Mouse (Mus musculus) G1E (cell line): ENCODE results near the gene Alg9. TPM values are rescaled to one million over a fixed set of nuclear protein-coding genes. Genes with fewer than 3 reads are reported as not detected.

ENCODE experiments used
- ATAC-seq: 2 replicates; pipeline ENCODE4 v1.8.0; 2016; ENCODE audit warnings: mild to moderate bottlenecking; ENCODE audit not compliant: insufficient number of reproducible peaks, poor library complexity, low FRiP score, severe bottlenecking; ENCODE audit errors: extremely low read depth
- DNase-seq: peaks from one replicate; pipeline ENCODE4 v3.0.0; 2012; ENCODE audit warnings: low spot score
- H3K27me3 ChIP-seq: 2 replicates; pipeline ENCODE4 v1.6.1; 2012; ENCODE audit warnings: mild to moderate bottlenecking, low read length, inconsistent platforms; ENCODE audit not compliant: insufficient read depth
- H3K36me3 ChIP-seq: replicated peaks from 2 replicates; pipeline ENCODE3; 2012; ENCODE audit warnings: mild to moderate bottlenecking, inconsistent platforms
- H3K4me1 ChIP-seq: 2 replicates; pipeline ENCODE4 v1.6.1; 2012; ENCODE audit warnings: low read depth, low read length, inconsistent platforms, mixed read lengths; ENCODE audit not compliant: insufficient read depth
- H3K4me3 ChIP-seq: 2 replicates; pipeline ENCODE4 v1.5.1; 2012; ENCODE audit warnings: low read depth, mild to moderate bottlenecking, inconsistent platforms, low read length, moderate library complexity, mixed read lengths
- H3K9me3 ChIP-seq: replicated peaks from 2 replicates; pipeline ENCODE4 v1.6.1; 2012; ENCODE audit warnings: inconsistent platforms
- CTCF ChIP-seq: IDR thresholded peaks from 2 replicates; pipeline ENCODE4 v1.5.1; 2012; ENCODE audit warnings: low read depth, low read length, inconsistent platforms, mixed read lengths
- GATA1 ChIP-seq: IDR thresholded peaks from 2 replicates; pipeline ENCODE4 v1.6.1; 2012; ENCODE audit warnings: borderline replicate concordance, low read length, inconsistent platforms, mixed read lengths
- GATA2 ChIP-seq: IDR thresholded peaks from 2 replicates; pipeline ENCODE4 v1.6.1; 2012; ENCODE audit warnings: low read depth, low read length, inconsistent platforms, borderline replicate concordance
- POLR2AphosphoS5 ChIP-seq: IDR thresholded peaks from 2 replicates; pipeline ENCODE4 v1.6.1; 2012; ENCODE audit warnings: low read depth, low read length, inconsistent platforms; ENCODE audit not compliant: insufficient replicate concordance
- TAL1 ChIP-seq: conservative IDR thresholded peaks from 2 replicates; pipeline ENCODE4 v1.6.1; 2012; ENCODE audit warnings: low read depth, low read length, inconsistent platforms, mixed read lengths
- polyA plus RNA-seq: library from polyadenylated mRNA; stranded (reverse); fragments of >175 nt; gene quantifications from 2 replicates; pipeline ENCODE4 v1.2.3, GENCODE M21; 2012
- total RNA-seq, 2 experiments: library from RNA; stranded (forward) in 1 of 2; stranded (reverse) in 1 of 2; fragments of 200-1000 nt in 1 of 2; fragments of >200 nt in 1 of 2; fragmentation: Nextera tagmentation in 1 of 2; gene quantifications; 2 replicates each; pipeline ENCODE4 v1.2.3; 2014 to 2017

The Alg9 gene
- total and polyA plus RNA-seq, 3 experiments: 14.8 to 35.3 (median 21.9) TPM

DNA sequence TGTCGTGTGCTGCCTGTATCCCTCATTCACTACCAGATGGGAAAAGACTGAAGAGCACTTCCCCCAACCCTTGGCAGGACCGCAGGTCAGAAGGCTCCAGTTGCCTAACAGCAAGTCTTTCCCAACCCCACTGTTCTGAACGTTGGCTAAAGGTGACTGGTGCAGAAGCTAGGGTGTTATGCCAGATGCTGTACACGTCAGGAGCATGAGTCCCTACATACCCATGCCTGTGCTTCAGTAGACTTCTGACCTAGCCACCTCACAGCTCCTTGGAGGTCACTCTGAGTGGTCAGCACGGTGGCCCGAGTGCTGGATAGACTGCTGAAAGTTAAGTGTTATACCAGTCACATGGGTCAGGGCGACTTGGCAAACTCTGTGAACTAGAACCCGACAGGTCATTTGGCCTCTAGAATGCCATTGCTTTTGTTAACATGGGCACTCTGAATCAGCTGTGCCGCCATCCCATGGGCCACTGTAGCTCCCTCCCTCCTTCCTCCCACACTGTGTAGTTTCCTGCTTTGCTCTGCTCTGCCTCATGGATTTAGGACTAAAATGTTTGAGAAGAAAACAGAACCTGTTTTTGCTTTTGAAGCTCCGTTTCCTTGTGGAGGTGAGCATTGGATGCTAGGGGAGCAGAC lies 60.4 kb downstream of the Alg9 start:
- TF ChIP-seq CTCF (no peak), GATA2 (no peak), GATA1 (no peak), TAL1 (no peak), POLR2AphosphoS5 (no peak)
- Histone ChIP-seq H3K4me1 (peaks cover 13% of the 10 kb centered on the region; the same call in 1 of the 2 replicates), H3K36me3 (peaks cover 83% of the 10 kb centered on the region), H3K4me3 (no peak overlapping the region), H3K27me3 (no peaks in the 10 kb centered on the region), H3K9me3 (peaks cover 2% of the 10 kb centered on the region)
- ATAC-seq: no peak
- no peak for DNase-seq

DNA sequence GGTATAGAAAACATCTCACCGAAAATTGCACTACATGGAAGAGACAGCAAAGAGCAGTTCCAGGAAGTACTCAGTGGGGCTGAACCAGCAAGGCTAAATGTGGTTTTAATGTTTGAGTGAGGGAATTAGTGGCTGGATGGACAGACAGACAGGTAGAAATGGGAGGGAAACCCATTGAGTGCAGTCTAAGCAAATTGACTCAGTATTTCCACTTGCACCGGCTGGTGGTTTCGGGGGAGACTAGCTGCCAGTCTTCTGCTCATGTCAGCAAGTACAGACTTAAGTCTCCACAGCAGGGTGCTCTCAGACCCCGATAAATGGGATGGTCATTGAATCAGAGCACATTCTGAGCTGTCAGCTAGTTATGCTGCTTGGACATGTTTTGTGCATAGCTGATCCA lies 61.3 kb downstream of the Alg9 start:
- Histone ChIP-seq H3K4me1 (peaks cover 17% of the 10 kb centered on the region), H3K4me3 (no peak overlapping the region), H3K27me3 (no peaks in the 10 kb centered on the region), H3K9me3 (no peaks in the 10 kb centered on the region), H3K36me3 (peaks cover 80% of the 10 kb centered on the region)
- TF ChIP-seq POLR2AphosphoS5 (no peak), GATA2 (no peak), GATA1 (no peak), CTCF (no peak), TAL1 (no peak)
- no peak for DNase-seq
- no peak for ATAC-seq

DNA sequence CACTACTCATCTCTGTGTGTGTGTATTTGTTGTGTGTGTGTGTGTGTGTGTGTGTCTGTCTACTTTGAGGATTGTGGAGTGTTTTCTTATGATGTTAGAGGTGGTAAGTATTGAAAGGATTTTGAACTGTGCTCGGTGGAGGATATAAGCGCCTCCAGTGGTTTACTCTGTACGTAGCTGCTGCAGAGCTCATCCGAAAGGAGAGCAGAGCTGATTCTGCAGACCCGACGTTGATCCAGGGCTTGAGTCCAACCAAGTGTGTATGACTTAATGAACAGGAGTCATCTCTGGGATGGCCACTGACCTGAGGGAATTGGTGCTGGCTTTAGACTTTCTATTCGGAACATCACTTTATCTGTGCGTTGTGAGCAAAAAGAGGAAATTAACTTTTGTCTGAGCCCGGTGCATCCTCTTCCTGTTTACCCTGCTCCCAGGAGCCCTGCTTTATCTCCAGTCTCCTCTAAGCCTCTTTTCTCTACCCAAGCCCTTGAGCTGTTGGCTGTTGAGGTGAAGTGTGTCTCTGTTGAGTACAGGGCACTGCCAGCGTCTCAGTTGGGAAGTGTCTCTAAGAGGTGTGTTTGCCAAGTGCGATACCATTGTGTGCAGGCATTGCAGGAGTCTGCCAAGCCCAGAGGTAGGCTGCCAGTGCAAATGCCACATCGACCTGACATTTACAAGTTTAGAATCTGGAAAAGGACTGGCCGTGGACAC lies 66.4 kb downstream of the Alg9 start:
- TF ChIP-seq GATA1: no peak
- TF ChIP-seq GATA2: no peak
- Histone ChIP-seq H3K36me3 (peaks cover 78% of the 10 kb centered on the region), H3K9me3 (no peaks in the 10 kb centered on the region), H3K4me3 (no peak overlapping the region), H3K4me1 (peaks cover 10% of the 10 kb centered on the region), H3K27me3 (no peaks in the 10 kb centered on the region)
- ATAC-seq (no peak), DNase-seq (no peak)

DNA sequence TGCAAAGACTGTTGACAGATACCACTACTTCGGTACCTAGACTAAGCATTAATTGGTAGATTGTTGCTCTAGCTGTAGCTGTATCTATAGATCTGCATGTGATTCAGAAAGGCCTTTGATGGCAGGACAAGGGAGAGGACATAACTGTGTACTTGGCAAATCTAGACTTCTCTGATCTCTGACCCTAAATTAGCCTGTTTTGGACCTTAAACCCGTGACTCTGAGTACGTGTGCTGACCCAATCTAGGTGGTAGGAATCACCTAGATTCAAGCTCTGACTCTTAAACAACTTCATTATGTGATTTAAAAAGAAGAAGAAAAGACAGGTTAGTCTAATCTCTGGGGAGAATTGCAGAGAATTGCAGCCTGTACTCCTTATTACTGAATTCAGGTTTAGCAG lies 70.3 kb downstream of the Alg9 start, which contains the start of gene Ppp2r1b:
Gene Ppp2r1b, plus strand, starts transcription at position 221 of the 400 bp plus-strand sequence.
- Histone ChIP-seq H3K9me3 (no peaks in the 10 kb centered on the region), H3K36me3 (peaks cover 56% of the 10 kb centered on the region), H3K27me3 (no peaks in the 10 kb centered on the region), H3K4me3 (no peak within 1 kb of the TSS), H3K4me1 (peaks cover 23% of the 10 kb centered on the region)
- DNase-seq (no peak), ATAC-seq (no peak)
- TF ChIP-seq CTCF (no peak), TAL1 (no peak), POLR2AphosphoS5 (no peak), GATA2 (no peak), GATA1 (no peak)

DNA sequence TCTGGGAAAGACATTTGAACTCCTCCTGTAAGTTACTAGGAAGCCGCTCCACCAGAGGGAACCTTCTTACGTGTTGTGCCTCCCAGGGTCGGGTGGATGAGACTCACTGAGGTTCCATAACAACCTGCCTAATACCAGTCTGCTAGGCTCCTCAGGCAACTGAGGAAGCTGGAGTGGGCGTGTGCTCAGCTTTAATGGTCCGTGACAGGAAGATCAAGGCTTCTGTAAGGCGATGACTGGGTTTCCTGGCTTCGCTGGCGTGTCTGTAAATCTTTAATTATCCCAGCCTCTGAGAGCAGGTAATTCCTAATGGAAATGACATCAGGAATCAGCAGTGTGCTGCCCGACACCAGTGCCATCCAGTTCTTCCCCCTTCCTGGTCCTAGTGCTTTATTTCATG lies 70.7 kb downstream of the Alg9 start:
- H3K27me3 ChIP-seq: no peaks in the 10 kb centered on the region
- ATAC-seq: no peak
- TF ChIP-seq GATA1 (no peak), GATA2 (no peak), CTCF (no peak), POLR2AphosphoS5 (no peak), TAL1 (no peak)
- no peak overlapping the region for H3K4me3 ChIP-seq
- H3K36me3 ChIP-seq: peaks cover 54% of the 10 kb centered on the region
- no peaks in the 10 kb centered on the region for H3K9me3 ChIP-seq
- no peak for DNase-seq
- peaks cover 27% of the 10 kb centered on the region for H3K4me1 ChIP-seq

DNA sequence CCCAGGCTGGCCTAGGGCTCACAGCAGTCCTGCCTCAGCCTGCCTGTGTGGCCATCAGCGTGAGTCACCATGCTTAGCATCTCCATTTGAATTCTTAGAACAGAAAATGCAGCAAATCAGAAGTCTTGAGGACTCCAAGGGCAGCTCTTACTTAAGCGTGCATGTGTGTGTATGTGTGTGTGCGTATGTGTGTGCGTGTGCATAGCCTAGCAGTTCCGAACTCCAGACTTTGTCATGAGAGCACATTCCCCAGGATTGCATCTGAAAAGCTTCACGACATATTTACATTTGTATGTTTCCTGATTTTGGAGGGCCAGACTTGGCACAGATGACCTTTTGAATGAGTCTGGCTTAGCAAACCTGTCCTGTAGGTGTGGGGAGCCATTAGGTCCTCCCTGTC lies 72.3 kb downstream of the Alg9 start:
- H3K27me3 ChIP-seq: no peaks in the 10 kb centered on the region
- H3K4me3 ChIP-seq: no peak overlapping the region
- H3K9me3 ChIP-seq: no peaks in the 10 kb centered on the region
- H3K4me1 ChIP-seq: peaks cover 33% of the 10 kb centered on the region
- ATAC-seq (no peak), DNase-seq (no peak)
- TF ChIP-seq TAL1 (no peak), CTCF (no peak), GATA1 (no peak)
- H3K36me3 ChIP-seq: peaks cover 41% of the 10 kb centered on the region
